Mouse (Mus musculus) left cerebral cortex, adult 18-20 months (tissue): ENCODE results near the gene Nfib. TPM values are rescaled to one million over a fixed set of nuclear protein-coding genes. Genes with fewer than 3 reads are reported as not detected.

Experiments
- DNase-seq, 2 experiments: peaks; one replicate each; pipeline ENCODE4 v3.0.0; 2021 to 2022; ENCODE audit warnings: low spot score in 2 of 2, mixed read lengths in 1 of 2
- total RNA-seq, 2 experiments: library from RNA; stranded (reverse); gene quantifications; 2 replicates each; pipeline ENCODE4 v1.2.3; 2021

Gene Nfib
- total RNA-seq, 2 experiments from 2014 or later: 79.0 to 80.3 TPM

GRCm38 (mm10) chr4:82474334-82474733, 231.2 kb downstream of the Nfib start:
- no peak for DNase-seq

GRCm38 (mm10) chr4:82470938-82471320, 234.6 kb downstream of the Nfib start:
- no peak for DNase-seq

- no peak for DNase-seq
Measured at GRCm38 (mm10) chr4:82470212-82470937, 235.2 kb downstream of the Nfib start.

GRCm38 (mm10) chr4:82468944-82469343, 236.6 kb downstream of the Nfib start:
- no peak for DNase-seq

GRCm38 (mm10) chr4:82466717-82467116, 238.8 kb downstream of the Nfib start:
- no peak for DNase-seq

GRCm38 (mm10) chr4:82466144-82466543, 239.4 kb downstream of the Nfib start:
- DNase-seq: no peak

- peak in 1 of 2 experiments; percentile 34 for DNase-seq
Measured at GRCm38 (mm10) chr4:82464051-82464632, 241.4 kb downstream of the Nfib start.

- no peak for DNase-seq
Measured at GRCm38 (mm10) chr4:82463189-82463715, 242.3 kb downstream of the Nfib start.

- no peak for DNase-seq
Measured at GRCm38 (mm10) chr4:82461676-82462075, 243.9 kb downstream of the Nfib start.

GRCm38 (mm10) chr4:82458895-82459294, 246.7 kb downstream of the Nfib start:
- no peak for DNase-seq

GRCm38 (mm10) chr4:82456908-82457307, 248.6 kb downstream of the Nfib start:
- DNase-seq: no peak

- no peak for DNase-seq
Measured at GRCm38 (mm10) chr4:82456323-82456713, 249.2 kb downstream of the Nfib start.

- no peak for DNase-seq
Measured at GRCm38 (mm10) chr4:82455617-82456322, 249.8 kb downstream of the Nfib start.

GRCm38 (mm10) chr4:82454989-82455388, 250.6 kb downstream of the Nfib start:
- DNase-seq: no peak

- DNase-seq: no peak
Measured at GRCm38 (mm10) chr4:82453341-82453740, 252.2 kb downstream of the Nfib start.

GRCm38 (mm10) chr4:82452905-82453304, 252.6 kb downstream of the Nfib start:
- DNase-seq: no peak

GRCm38 (mm10) chr4:82447061-82447671, 258.4 kb downstream of the Nfib start:
- peak; percentile 34 to 54 for DNase-seq

GRCm38 (mm10) chr4:82444078-82444477, 261.5 kb downstream of the Nfib start:
- DNase-seq: no peak

GRCm38 (mm10) chr4:82443441-82443840, 262.1 kb downstream of the Nfib start:
- no peak for DNase-seq

GRCm38 (mm10) chr4:82443003-82443402, 262.5 kb downstream of the Nfib start:
- DNase-seq: no peak

GRCm38 (mm10) chr4:82440606-82441005, 264.9 kb downstream of the Nfib start:
- DNase-seq: no peak

- DNase-seq: no peak
Measured at GRCm38 (mm10) chr4:82439813-82440212, 265.7 kb downstream of the Nfib start.
